Mouse (Mus musculus) ES-E14 (cell line): Measurements from ENCODE around the gene BC004004. TPM values are rescaled to one million over a fixed set of nuclear protein-coding genes. Genes with fewer than 3 reads are reported as not detected.

Source experiments
- DNase-seq: peaks from one replicate; pipeline ENCODE4 v3.0.0-alpha.2; 2013; ENCODE audit warnings: low read depth, low spot score
- H3K27ac ChIP-seq: 2 replicates; pipeline ENCODE4 v1.5.1; 2012; ENCODE audit warnings: low read depth, mild to moderate bottlenecking, low read length, moderate library complexity, mixed read lengths; ENCODE audit not compliant: poor library complexity, insufficient read depth, severe bottlenecking
- H3K36me3 ChIP-seq: 2 replicates; pipeline ENCODE4 v1.6.1; 2012; ENCODE audit warnings: mild to moderate bottlenecking, low read length, moderate library complexity, mixed read lengths; ENCODE audit not compliant: control insufficient read depth, poor library complexity, insufficient read depth, severe bottlenecking
- H3K4me1 ChIP-seq, 2 experiments: fragments of 150-350 bp in 1 of 2; sonication (generic) in 1 of 2; 2 replicates each; pipeline ENCODE4 v1.6.1; 2012; ENCODE audit warnings: low read length in 2 of 2, mild to moderate bottlenecking in 1 of 2, mixed read lengths in 1 of 2; ENCODE audit not compliant: control insufficient read depth in 2 of 2, insufficient read depth in 2 of 2, poor library complexity in 1 of 2
- H3K4me3 ChIP-seq, 2 experiments: fragments of 150-350 bp in 1 of 2; sonication (generic) in 1 of 2; 2 replicates each; pipeline ENCODE4 v1.5.1; 2012; ENCODE audit warnings: low read length in 2 of 2, low read depth in 1 of 2, mild to moderate bottlenecking in 1 of 2, mixed read lengths in 1 of 2; ENCODE audit not compliant: insufficient read depth in 1 of 2, poor library complexity in 1 of 2, severe bottlenecking in 1 of 2
- H3K9ac ChIP-seq: 2 replicates; pipeline ENCODE4 v1.6.1; 2012; ENCODE audit warnings: low read depth, mild to moderate bottlenecking, low read length, mixed read lengths; ENCODE audit not compliant: poor library complexity, insufficient read depth, severe bottlenecking
- H3K9me3 ChIP-seq: fragments of 150-350 bp; sonication (generic); 2 replicates; pipeline ENCODE4 v1.6.1; 2012; ENCODE audit warnings: low read depth, mild to moderate bottlenecking, low read length; ENCODE audit not compliant: control insufficient read depth, insufficient read depth
- CHD2 ChIP-seq: IDR thresholded peaks from 2 replicates; pipeline ENCODE4 v1.6.1; 2014; ENCODE audit warnings: mild to moderate bottlenecking, low read depth, low read length, inconsistent platforms
- HCFC1 ChIP-seq: IDR thresholded peaks from 2 replicates; pipeline ENCODE4 v1.6.1; 2012; ENCODE audit warnings: low read length, inconsistent platforms, borderline replicate concordance; ENCODE audit not compliant: insufficient read depth
- MAFK ChIP-seq: IDR thresholded peaks from 2 replicates; pipeline ENCODE4 v1.6.1; 2014; ENCODE audit warnings: mild to moderate bottlenecking, low read depth, low read length, inconsistent platforms; ENCODE audit not compliant: insufficient read depth
- ZC3H11A ChIP-seq: IDR thresholded peaks from 2 replicates; pipeline ENCODE4 v1.6.1; 2012; ENCODE audit warnings: low read depth, mild to moderate bottlenecking, inconsistent platforms, low read length, borderline replicate concordance
- ZNF384 ChIP-seq: IDR thresholded peaks from 2 replicates; pipeline ENCODE4 v1.6.1; 2012; ENCODE audit warnings: low read depth, low read length, inconsistent platforms
- in situ Hi-C, 2 experiments: fragments of 600-800 bp; cut with MboI; formaldehyde crosslinking; loops; one replicate each; pipeline ENCODE4 v1.15.1; 2025; ENCODE audit warnings: low sequenced_read_pairs in 2 of 2, inconsistent platforms in 1 of 2; ENCODE audit not compliant: unreplicated experiment in 2 of 2
- total RNA-seq: library from RNA; depleted of rRNA; stranded (reverse); fragments of 300-350 nt; gene quantifications from 2 replicates; pipeline ENCODE4 v1.2.3, GENCODE M21; 2012

BC004004 gene
- total RNA-seq, 1 experiment: 50.9 TPM

GRCm38 (mm10) chr17:29321765-29322602 is 53.4 kb downstream of the BC004004 start:
- peak overlapping the region; percentile 31 to 36; a peak in 3 of 4 replicates for H3K4me3 ChIP-seq
- H3K4me1 ChIP-seq: peaks cover 4 to 14% of the 10 kb centered on the region in 2 experiments; a peak in 2 of 4 replicates
- H3K27ac ChIP-seq: no peak overlapping the region
- TF ChIP-seq ZC3H11A (no peak), HCFC1 (no peak), MAFK (no peak)
- DNase-seq: no peak
- in situ Hi-C loops: no loop called here
- H3K9ac ChIP-seq: peak overlapping the region; percentile 12
- no peaks in the 10 kb centered on the region for H3K36me3 ChIP-seq
- no peaks in the 10 kb centered on the region for H3K9me3 ChIP-seq

GRCm38 (mm10) chr17:29322603-29322962 is 54.0 kb downstream of the BC004004 start:
- TF ChIP-seq ZC3H11A: no peak
- no peak for TF ChIP-seq MAFK
- TF ChIP-seq ZNF384: no peak
- TF ChIP-seq HCFC1: no peak
- no peak for TF ChIP-seq CHD2
- no peak overlapping the region for H3K27ac ChIP-seq

GRCm38 (mm10) chr17:29323625-29324024 is 55.0 kb downstream of the BC004004 start:
- peak; percentile 54; the same call in 1 of the 2 replicates for TF ChIP-seq ZNF384
- TF ChIP-seq HCFC1: no peak
- TF ChIP-seq CHD2: no peak
- no peak for TF ChIP-seq MAFK
- TF ChIP-seq ZC3H11A: no peak
- in situ Hi-C loops: no loop called here
- no peak overlapping the region for H3K9ac ChIP-seq
- H3K4me3 ChIP-seq: no peak overlapping the region
- no peak for DNase-seq
- H3K4me1 ChIP-seq: peaks cover 4 to 19% of the 10 kb centered on the region in 2 experiments; a peak in 2 of 4 replicates
- no peak overlapping the region for H3K27ac ChIP-seq
- no peaks in the 10 kb centered on the region for H3K9me3 ChIP-seq
- no peaks in the 10 kb centered on the region for H3K36me3 ChIP-seq

More at GRCm38 (mm10) chr17:29322603-29322962, 54.0 kb downstream of the BC004004 start:
- Histone ChIP-seq H3K4me1 (peaks cover 4 to 16% of the 10 kb centered on the region in 2 experiments; a peak in 2 of 4 replicates), H3K9ac (peak overlapping the region; percentile 12), H3K36me3 (no peaks in the 10 kb centered on the region), H3K4me3 (peak overlapping the region; percentile 36 to 39), H3K9me3 (no peaks in the 10 kb centered on the region)
- DNase-seq: peak; percentile 86
- in situ Hi-C loops: no loop called here

GRCm38 (mm10) chr17:29325831-29326230 is 57.2 kb downstream of the BC004004 start:
- H3K36me3 ChIP-seq: no peaks in the 10 kb centered on the region
- in situ Hi-C loops: no loop called here
- H3K4me3 ChIP-seq: no peak overlapping the region
- H3K4me1 ChIP-seq: peaks cover 4 to 21% of the 10 kb centered on the region in 2 experiments; a peak in 2 of 4 replicates
- H3K9ac ChIP-seq: no peak overlapping the region
- H3K9me3 ChIP-seq: no peaks in the 10 kb centered on the region
- no peak for DNase-seq
- TF ChIP-seq ZNF384 (no peak), CHD2 (no peak), ZC3H11A (no peak)
- H3K27ac ChIP-seq: no peak overlapping the region
